Mouse (Mus musculus) ovary, postnatal 10 days (tissue): ENCODE data around the gene Pink1.
A peak's percentile ranks its signal among the peaks of the same experiment; 100 is the strongest.

ENCODE experiments used
- DNase-seq: peaks from one replicate; pipeline ENCODE4 v3.0.0; 2022; ENCODE audit warnings: low spot score

The Pink1 gene

GRCm38 (mm10) chr4:138326077-138326695 is at the start of gene Pink1:
TSS of gene Pink1 (minus strand) at chr4:138326307.
- DNase-seq, result peak; percentile 82

- DNase-seq, result no peak
These were observed 49.0 kb upstream of the Pink1 start for GRCm38 (mm10) chr4:138375117-138375516.

- DNase-seq, result no peak
These were observed 44.9 kb upstream of the Pink1 start for GRCm38 (mm10) chr4:138370996-138371516.

GRCm38 (mm10) chr4:138368498-138369260 is 42.6 kb upstream of the Pink1 start:
- DNase-seq, result no peak

GRCm38 (mm10) chr4:138367641-138368497 is 41.8 kb upstream of the Pink1 start, which contains the start of gene Cda:
TSS of gene Cda (minus strand) at chr4:138367992.
- DNase-seq, result peak; percentile 39

- DNase-seq, result no peak
These were observed 40.5 kb upstream of the Pink1 start for GRCm38 (mm10) chr4:138366561-138366960.

GRCm38 (mm10) chr4:138363511-138363910 is 37.4 kb upstream of the Pink1 start:
- DNase-seq, result no peak

- no peak for DNase-seq
These were observed 36.8 kb upstream of the Pink1 start for GRCm38 (mm10) chr4:138362883-138363282.

GRCm38 (mm10) chr4:138361370-138361821 is 35.3 kb upstream of the Pink1 start:
- no peak for DNase-seq

GRCm38 (mm10) chr4:138358176-138358575 is 32.1 kb upstream of the Pink1 start:
- DNase-seq, result no peak

GRCm38 (mm10) chr4:138356551-138356950 is 30.4 kb upstream of the Pink1 start:
- DNase-seq, result no peak

GRCm38 (mm10) chr4:138356141-138356540 is 30.0 kb upstream of the Pink1 start:
- no peak for DNase-seq

GRCm38 (mm10) chr4:138355496-138355895 is 29.4 kb upstream of the Pink1 start:
- DNase-seq, result no peak

GRCm38 (mm10) chr4:138353438-138354171 is 27.5 kb upstream of the Pink1 start:
- no peak for DNase-seq

GRCm38 (mm10) chr4:138352692-138353091 is 26.6 kb upstream of the Pink1 start:
- DNase-seq, result no peak

GRCm38 (mm10) chr4:138351821-138352220 is 25.7 kb upstream of the Pink1 start:
- no peak for DNase-seq

- no peak for DNase-seq
These were observed 22.6 kb upstream of the Pink1 start for GRCm38 (mm10) chr4:138348716-138349115.

- no peak for DNase-seq
These were observed 21.2 kb upstream of the Pink1 start for GRCm38 (mm10) chr4:138347280-138347679.

GRCm38 (mm10) chr4:138344891-138345545 is 18.9 kb upstream of the Pink1 start:
- DNase-seq, result no peak

GRCm38 (mm10) chr4:138343341-138343837 is 17.3 kb upstream of the Pink1 start:
- DNase-seq, result no peak

- DNase-seq, result no peak
These were observed 16.7 kb upstream of the Pink1 start for GRCm38 (mm10) chr4:138342778-138343177.
